Mouse (Mus musculus): ENCODE results near the gene Ccdc162. TPM values are rescaled to one million over a fixed set of nuclear protein-coding genes. Genes with fewer than 3 reads are reported as not detected.

Ccdc162 gene
- total and polyA plus RNA-seq, 2 experiments from 2014 or later = 0.16 TPM; not detected in 1

DNA sequence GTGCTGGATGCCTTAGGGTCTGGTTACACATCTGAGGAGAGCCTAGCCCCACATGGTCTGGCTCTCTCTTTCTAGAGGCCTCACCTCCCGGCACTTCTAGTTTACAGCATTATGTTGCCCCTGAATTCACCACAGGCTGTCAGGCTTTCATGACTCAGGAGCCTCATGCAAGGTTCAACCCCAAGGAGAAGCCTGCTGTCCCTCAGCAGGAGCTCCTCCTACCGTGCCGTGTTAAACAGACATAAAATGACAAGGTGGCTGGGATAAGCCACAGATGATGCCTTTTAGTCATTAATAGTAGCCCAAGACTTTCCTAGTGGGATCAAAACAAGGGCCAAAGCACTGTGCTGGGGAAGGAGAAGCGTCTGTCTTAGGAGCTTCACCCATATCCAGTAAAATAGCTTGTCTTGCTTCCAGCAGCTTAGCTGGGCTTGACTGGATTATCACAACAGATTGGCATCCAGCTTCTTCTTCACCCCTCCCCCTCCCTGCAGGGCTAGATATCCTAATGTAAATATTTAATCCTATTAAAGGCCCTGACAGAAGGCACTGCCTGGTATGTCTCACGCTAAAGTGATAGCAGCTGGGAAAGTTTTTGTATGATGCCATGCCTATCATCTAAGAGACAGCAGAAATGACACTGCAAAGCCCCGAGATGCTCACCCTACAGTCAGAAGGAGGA, 64.2 kb downstream of the Ccdc162 start:
- DNase-seq (ENCODE audit: low spot score) (no peak), ATAC-seq (ENCODE audit: insufficient read depth, low read depth) (no peak)
- H3K9me3 ChIP-seq (replicated peaks; ENCODE audit: control insufficient read depth, low read length) = no peaks in the 10 kb centered on the region
- TF ChIP-seq CTCF (IDR thresholded peaks at IDR 0.05; ENCODE audit: low read depth) = no peak
- no peak for TF ChIP-seq EP300 (IDR thresholded peaks at IDR 0.05; ENCODE audit: low read depth)
- H3K4me2 ChIP-seq (ENCODE audit: low read depth, low read length) = no peak overlapping the region
- 28% methylated on average over 6 of the region's 6 CpGs for WGBS
- H3K4me3 ChIP-seq (ENCODE audit: low read depth, low read length) = no peak overlapping the region
- no peaks in the 10 kb centered on the region for H3K27me3 ChIP-seq (ENCODE audit: control insufficient read depth, insufficient read depth, low read length)
- no peak overlapping the region for H3K27ac ChIP-seq (ENCODE audit: low read depth)
- no peaks in the 10 kb centered on the region for H3K36me3 ChIP-seq (replicated peaks; ENCODE audit: control insufficient read depth, insufficient read depth, low read length)
- H3K9ac ChIP-seq (replicated peaks; ENCODE audit: low read depth, low read length) = no peak overlapping the region
- peaks cover 5% of the 10 kb centered on the region; the same call in 1 of the 2 replicates for H3K4me1 ChIP-seq (ENCODE audit: control insufficient read depth, insufficient read depth)

DNA sequence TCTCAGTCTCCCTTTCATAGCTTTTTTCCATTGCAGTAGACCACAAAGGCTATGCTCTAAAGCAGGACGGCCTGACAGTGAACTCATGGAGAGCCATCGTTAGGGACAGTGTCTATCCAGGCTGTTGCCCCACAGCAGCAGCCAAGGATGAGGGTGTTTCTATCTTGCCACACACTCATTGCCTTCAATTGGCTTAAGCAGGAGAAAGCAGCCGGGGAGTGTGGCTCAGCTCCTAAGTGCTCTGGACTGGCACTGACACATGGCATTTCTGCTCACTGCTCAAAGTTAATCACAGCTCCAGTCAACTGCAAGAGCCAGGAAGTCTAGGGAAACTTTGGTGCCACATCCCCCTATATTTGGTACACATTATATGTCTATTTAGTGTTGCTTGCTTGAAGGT, 64.9 kb downstream of the Ccdc162 start:
- Histone ChIP-seq H3K27ac (ENCODE audit: low read depth) (no peak overlapping the region), H3K9me3 (replicated peaks; ENCODE audit: control insufficient read depth, low read length) (no peaks in the 10 kb centered on the region), H3K4me1 (ENCODE audit: control insufficient read depth, insufficient read depth) (peaks cover 5% of the 10 kb centered on the region; the same call in 1 of the 2 replicates), H3K36me3 (replicated peaks; ENCODE audit: control insufficient read depth, insufficient read depth, low read length) (no peaks in the 10 kb centered on the region), H3K4me3 (ENCODE audit: low read depth, low read length) (no peak overlapping the region), H3K9ac (replicated peaks; ENCODE audit: low read depth, low read length) (no peak overlapping the region), H3K27me3 (ENCODE audit: control insufficient read depth, insufficient read depth, low read length) (no peaks in the 10 kb centered on the region), H3K4me2 (ENCODE audit: low read depth, low read length) (no peak overlapping the region)
- ATAC-seq (ENCODE audit: insufficient read depth, low read depth) = no peak
- DNase-seq (ENCODE audit: low spot score) = no peak
- TF ChIP-seq CTCF (IDR thresholded peaks at IDR 0.05; ENCODE audit: low read depth) = no peak
- no peak for TF ChIP-seq EP300 (IDR thresholded peaks at IDR 0.05; ENCODE audit: low read depth)
- 81% methylated on average over 3 of the region's 3 CpGs for WGBS

DNA sequence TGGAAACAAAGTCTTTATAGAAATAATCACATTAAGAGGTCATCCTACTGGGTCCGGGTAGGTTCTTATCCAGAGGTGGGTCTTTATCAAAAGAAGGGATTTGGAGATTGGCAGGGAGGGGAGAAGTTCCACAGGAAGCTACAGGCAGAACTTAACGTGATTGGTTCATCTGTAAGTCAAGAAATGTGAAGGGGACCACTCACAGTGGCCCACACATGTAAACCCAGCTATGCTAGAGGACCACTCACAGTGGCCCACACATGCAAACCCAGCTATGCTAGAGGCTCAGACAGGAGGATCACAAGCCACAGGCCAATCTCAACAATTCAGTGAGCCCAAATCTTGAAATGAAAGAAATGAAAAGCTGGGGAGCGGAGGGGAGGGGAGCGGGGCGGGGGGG, 67.2 kb downstream of the Ccdc162 start:
- TF ChIP-seq CTCF (IDR thresholded peaks at IDR 0.05; ENCODE audit: low read depth) = no peak
- no peak for TF ChIP-seq EP300 (IDR thresholded peaks at IDR 0.05; ENCODE audit: low read depth)
- Histone ChIP-seq H3K9ac (replicated peaks; ENCODE audit: low read depth, low read length) (no peak overlapping the region), H3K36me3 (replicated peaks; ENCODE audit: control insufficient read depth, insufficient read depth, low read length) (no peaks in the 10 kb centered on the region), H3K4me1 (ENCODE audit: control insufficient read depth, insufficient read depth) (peaks cover 5% of the 10 kb centered on the region; the same call in 1 of the 2 replicates), H3K9me3 (replicated peaks; ENCODE audit: control insufficient read depth, low read length) (no peaks in the 10 kb centered on the region), H3K27me3 (ENCODE audit: control insufficient read depth, insufficient read depth, low read length) (no peaks in the 10 kb centered on the region), H3K4me3 (ENCODE audit: low read depth, low read length) (no peak overlapping the region), H3K27ac (ENCODE audit: low read depth) (no peak overlapping the region), H3K4me2 (ENCODE audit: low read depth, low read length) (no peak overlapping the region)
- DNase-seq (ENCODE audit: low spot score) (no peak), ATAC-seq (ENCODE audit: insufficient read depth, low read depth) (no peak)
- 70% methylated on average over 3 of the region's 5 CpGs for WGBS

DNA sequence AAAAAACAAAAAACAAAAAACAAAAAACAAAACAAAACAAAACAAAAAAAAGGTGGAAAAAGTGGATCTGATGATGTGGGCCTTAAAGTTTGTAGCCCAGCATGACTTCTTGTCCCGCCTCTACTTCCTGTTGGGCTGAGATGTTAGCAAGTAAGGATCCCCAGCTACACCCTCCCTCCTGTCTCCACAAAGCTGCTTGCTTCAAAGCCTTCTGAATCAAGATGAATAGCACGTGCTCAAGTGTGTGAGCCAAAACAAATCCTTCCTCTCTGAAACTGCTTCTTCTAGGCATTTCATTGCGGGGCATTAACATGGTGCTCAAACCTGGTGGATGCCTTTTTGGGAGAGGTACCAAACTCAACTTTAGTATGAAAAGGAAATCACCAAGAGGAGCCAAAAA, 77.7 kb downstream of the Ccdc162 start:
- DNase-seq (ENCODE audit: low spot score) = no peak

DNA sequence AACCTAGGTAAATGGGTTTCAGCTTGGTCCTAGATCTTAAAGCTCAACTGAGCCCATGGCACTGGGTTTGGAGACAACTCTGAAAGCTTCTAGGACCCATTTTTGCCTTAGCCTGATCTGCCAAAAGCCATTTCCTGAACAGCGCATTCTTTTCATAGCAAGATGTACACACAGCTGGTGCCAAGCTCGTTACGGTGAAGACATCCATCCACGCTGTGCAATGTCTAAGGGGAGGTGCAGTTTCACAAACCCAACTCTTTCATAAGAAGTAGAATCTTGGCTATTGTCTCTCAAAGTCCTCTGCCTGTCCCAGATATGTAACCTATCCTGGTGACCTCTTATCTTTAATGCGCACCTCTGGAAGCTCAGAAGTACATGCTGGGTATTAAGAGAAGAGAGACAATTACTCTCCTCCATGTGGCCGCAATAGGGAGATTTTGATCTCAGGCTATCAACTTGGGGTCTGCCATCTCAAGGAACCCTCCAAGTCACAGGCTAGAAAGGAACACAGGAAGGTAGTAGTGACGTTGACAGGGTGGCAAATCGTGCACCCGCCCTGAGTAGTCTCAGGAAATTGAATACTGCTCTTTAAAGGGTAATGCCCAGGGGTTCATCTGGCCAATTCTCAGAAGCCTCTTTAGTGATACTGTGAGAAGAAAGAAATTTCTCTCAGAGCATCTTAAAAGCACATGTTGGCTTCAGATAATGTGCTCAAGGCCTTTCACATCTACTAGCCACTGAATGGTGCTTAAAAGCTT, 81.0 kb downstream of the Ccdc162 start:
- 61% methylated on average over 9 of the region's 9 CpGs for WGBS
- DNase-seq (ENCODE audit: low spot score) (no peak), ATAC-seq (ENCODE audit: insufficient read depth, low read depth) (no peak)

More for the DNA sequence above, 77.7 kb downstream of the Ccdc162 start:
- ATAC-seq (ENCODE audit: insufficient read depth, low read depth) = no peak
- Histone ChIP-seq H3K27ac (ENCODE audit: low read depth) (no peak overlapping the region), H3K4me2 (ENCODE audit: low read depth, low read length) (no peak overlapping the region), H3K9ac (replicated peaks; ENCODE audit: low read depth, low read length) (no peak overlapping the region), H3K4me1 (ENCODE audit: control insufficient read depth, insufficient read depth) (no peaks in the 10 kb centered on the region), H3K36me3 (replicated peaks; ENCODE audit: control insufficient read depth, insufficient read depth, low read length) (no peaks in the 10 kb centered on the region), H3K27me3 (ENCODE audit: control insufficient read depth, insufficient read depth, low read length) (no peaks in the 10 kb centered on the region), H3K9me3 (replicated peaks; ENCODE audit: control insufficient read depth, low read length) (no peaks in the 10 kb centered on the region), H3K4me3 (ENCODE audit: low read depth, low read length) (no peak overlapping the region)
- TF ChIP-seq CTCF (IDR thresholded peaks at IDR 0.05; ENCODE audit: low read depth) = no peak
- TF ChIP-seq EP300 (IDR thresholded peaks at IDR 0.05; ENCODE audit: low read depth) = no peak
- WGBS = 69% methylated on average over 3 of the region's 3 CpGs

More for the DNA sequence above, 81.0 kb downstream of the Ccdc162 start:
- H3K4me2 ChIP-seq (ENCODE audit: low read depth, low read length) = no peak overlapping the region
- TF ChIP-seq CTCF (IDR thresholded peaks at IDR 0.05; ENCODE audit: low read depth) = no peak
- no peak for TF ChIP-seq EP300 (IDR thresholded peaks at IDR 0.05; ENCODE audit: low read depth)
- no peak overlapping the region for H3K27ac ChIP-seq (ENCODE audit: low read depth)
- H3K27me3 ChIP-seq (ENCODE audit: control insufficient read depth, insufficient read depth, low read length) = no peaks in the 10 kb centered on the region
- H3K9ac ChIP-seq (replicated peaks; ENCODE audit: low read depth, low read length) = no peak overlapping the region; the same call in 1 of the 2 replicates
- no peaks in the 10 kb centered on the region for H3K9me3 ChIP-seq (replicated peaks; ENCODE audit: control insufficient read depth, low read length)
- no peaks in the 10 kb centered on the region for H3K4me1 ChIP-seq (ENCODE audit: control insufficient read depth, insufficient read depth)
- H3K4me3 ChIP-seq (ENCODE audit: low read depth, low read length) = no peak overlapping the region
- H3K36me3 ChIP-seq (replicated peaks; ENCODE audit: control insufficient read depth, insufficient read depth, low read length) = no peaks in the 10 kb centered on the region

All from heart, postnatal 0 days (tissue).